Mouse (Mus musculus) T-helper 2 cell (primary cell): ENCODE measurements around the gene Batf.

ENCODE experiments used
- in situ Hi-C: fragments of 300-600 bp; cut with MboI, MseI; formaldehyde crosslinking; loops from one replicate; pipeline ENCODE4 v1.15.1; 2025; ENCODE audit warnings: high pct_unique_total_duplicates

The Batf gene

DNA sequence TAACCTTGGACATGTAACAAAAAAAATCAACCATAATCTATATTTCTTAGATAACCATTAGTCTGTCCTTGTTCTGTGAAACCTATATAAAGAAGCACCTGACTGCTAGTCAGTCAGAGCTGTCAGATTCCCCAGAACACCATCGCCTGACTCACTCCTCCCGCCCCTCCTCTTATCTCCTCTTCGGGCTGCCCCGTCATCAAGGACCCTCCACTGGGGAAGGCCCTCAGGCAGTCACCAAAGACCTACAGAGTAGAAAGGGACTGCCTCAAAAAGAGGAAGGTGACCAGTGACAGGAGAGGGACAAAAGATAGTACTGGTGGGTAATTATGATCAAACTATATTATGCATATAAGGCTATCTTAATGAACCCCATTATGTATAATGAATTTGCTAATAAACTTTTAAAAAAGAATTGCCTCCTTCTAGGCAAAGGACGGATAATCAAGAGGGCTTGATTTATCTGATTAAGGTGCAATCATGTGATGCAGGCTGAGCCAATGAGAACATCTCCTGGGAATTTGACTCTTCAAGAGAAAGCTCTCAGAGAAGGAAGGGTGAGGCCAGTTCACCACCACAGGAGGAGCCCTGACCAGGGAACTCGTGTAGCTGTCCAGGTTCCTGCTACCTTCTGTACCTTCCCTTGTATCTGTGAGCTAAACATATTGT lies 40.4 kb downstream of the Batf start:
- in situ Hi-C loops = no loop called here

DNA sequence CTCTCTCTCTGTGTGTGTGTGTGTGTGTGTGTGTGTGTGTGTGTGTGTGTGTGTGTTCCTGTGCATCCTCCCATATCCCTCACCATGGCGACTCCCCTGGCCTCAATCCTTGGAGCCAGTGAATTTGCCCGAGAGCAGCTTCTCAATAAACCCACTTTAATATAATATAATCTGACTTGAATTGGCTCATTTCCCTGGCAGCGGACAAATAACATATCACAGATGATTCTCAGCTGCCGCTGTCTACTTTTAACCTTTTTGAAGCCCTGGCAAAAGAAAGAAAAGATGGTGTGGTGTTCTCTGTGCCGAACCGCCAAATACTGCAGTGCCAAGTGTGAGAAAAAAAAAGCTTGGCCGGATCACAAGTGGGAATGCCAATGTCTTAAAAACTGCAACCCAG lies 41.7 kb downstream of the Batf start:
- in situ Hi-C loops = no loop called here

DNA sequence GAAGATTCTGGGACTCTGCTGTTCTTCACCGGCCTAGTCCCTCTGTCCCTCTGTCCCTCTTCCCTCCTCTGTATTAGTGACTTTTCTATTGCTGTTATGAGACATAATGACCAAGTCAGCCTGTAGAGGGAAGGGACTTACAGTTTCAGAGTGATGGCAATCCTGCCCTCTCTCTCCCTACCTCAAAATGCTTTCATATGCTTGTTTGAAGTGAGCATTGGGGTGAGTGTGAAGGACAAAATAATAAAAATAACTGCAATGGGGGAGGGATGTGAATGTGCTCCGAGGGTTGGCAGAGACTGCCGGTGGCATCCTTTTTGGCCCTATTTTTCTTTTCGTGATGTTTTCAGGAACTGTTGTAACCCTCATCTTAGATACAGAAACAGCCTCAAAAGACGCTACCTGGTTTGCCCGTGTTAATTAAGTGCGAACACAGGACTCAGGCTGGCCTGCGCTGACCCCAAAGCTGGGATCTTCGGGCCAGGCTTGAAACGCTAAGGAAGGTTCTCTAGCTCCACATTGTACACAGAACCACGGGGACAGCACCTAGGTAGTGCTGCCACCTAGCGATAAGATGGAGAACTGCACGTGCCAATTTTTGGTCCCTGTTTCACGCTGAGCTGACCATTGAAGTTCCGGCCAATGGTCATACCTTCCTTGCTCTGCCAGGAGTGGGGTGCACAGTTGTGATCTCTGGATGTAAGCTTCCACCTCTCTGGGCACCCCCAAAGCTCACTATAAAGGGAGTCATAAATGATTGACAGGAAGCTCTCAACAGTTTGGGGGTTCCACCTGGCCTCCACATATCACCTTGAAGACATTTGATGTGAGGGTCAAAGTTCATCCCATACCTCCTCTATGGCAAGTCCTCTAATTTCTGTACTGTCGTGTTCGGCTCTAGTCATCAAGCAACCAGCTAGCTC lies 42.8 kb downstream of the Batf start:
- in situ Hi-C loops = no loop called here

DNA sequence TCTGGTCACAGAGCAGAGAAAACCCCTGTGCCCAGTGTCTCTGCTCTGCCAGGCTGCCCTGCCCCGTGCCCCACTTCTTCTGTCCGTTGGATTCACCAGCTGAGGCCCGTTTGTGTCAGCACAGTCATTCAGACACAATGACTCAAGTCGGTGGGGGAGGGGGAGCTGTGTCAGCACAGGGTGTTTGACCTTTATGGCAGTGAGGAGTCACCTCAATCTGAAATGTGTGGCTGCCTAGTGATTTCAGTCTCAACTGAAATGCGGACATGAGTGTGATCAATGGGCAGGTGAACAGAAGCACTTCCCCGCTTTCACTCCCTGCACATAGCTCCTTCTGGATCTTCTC lies 43.4 kb downstream of the Batf start:
- in situ Hi-C loops = loop anchor here (10.0 kb wide), 1 partner anchor 1715 kb away; no protein-coding TSS in a partner anchor

GRCm38 (mm10) chr12:85736203-85736602 lies 49.7 kb downstream of the Batf start:
- in situ Hi-C loops = loop anchor here (10.0 kb wide), 1 partner anchor 1721 kb away; no protein-coding TSS in a partner anchor

DNA sequence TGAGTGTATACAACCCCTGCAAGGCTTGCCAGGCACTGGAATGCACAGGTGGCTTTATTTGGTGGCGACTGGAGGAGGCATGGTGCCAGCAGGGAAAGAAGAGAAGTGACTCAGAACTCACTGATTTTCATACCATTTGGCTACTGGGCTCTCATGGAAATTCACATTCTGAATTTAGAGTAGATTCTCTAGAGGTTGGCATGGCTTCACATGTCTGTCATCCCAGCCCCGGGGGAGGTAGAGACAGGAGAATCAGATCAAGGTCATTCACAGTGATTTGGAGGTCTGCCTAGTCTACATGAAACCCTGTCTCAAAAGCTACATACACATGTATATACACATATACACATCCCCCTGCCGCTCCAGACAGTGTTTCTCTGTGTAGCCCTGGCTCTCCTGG lies 50.5 kb downstream of the Batf start:
- in situ Hi-C loops = loop anchor here (10.0 kb wide), 1 partner anchor 1722 kb away; no protein-coding TSS in a partner anchor

- in situ Hi-C loops = no loop called here
These were observed 59.6 kb downstream of the Batf start, which contains the start of gene Flvcr2 for GRCm38 (mm10) chr12:85745827-85746695. Flvcr2 (plus strand) TSS chr12:85746539.

DNA sequence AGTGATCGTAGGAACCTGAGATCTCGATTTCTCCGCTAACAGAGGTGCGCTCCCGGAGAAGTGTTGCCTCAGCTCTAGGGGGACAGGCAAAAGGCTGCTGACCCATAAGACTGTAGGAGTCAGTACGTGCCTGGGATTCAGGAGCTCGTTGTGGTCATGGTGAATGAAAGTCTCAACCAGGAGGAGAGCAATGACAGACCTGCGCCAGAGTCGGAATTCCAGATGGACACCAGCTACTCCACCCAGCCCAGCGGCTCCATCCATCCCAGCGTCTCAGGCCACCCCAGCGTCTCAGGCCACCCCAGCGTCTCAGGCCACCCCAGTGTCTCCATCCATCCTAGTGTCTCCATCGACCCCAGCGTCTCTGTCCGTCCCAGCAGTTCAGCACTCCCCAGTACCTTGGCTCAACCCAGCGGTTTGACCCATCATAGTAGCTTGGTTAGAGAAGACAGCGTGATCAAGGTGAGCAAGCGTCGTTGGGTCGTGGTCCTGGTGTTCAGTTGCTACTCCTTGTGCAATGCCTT lies 60.3 kb downstream of the Batf start:
- in situ Hi-C loops = no loop called here

DNA sequence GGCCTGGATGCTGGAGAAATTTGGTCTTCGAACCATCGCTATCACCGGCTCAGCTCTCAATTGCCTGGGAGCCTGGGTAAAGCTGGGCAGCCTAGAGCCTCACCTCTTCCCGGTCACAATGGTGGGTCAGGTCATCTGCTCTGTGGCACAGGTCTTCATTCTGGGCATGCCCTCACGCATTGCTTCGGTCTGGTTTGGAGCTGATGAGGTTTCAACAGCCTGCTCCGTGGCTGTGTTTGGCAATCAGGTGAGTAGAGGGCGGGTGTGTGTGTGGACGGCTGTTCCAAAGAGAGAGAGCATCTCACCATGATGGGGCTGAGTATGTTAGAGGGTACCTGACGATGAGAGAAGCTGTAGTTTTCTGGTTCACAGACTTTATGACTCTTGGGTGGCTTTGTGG lies 60.9 kb downstream of the Batf start:
- in situ Hi-C loops = no loop called here

- in situ Hi-C loops = no loop called here
These were observed 63.4 kb downstream of the Batf start for GRCm38 (mm10) chr12:85749861-85750260.

DNA sequence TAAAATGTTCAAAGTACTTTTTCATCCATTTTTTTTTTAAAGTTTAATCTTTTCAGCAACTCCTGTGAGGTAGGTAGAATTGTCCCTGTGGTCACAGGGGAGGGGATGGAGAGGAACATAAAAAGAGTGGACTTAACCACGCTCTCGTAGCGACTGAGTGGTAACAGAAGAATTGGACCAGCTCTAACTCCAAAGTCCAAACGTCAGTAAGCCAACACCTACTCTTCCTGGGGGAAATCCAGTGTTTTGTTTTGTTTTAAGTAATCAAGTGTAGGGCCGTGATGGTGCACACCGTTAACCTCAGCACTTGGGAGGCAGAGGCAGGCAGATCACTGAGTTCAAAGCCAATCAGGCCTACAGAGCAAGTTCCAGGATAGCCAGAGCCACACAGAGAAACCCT lies 65.6 kb downstream of the Batf start:
- in situ Hi-C loops = no loop called here

- in situ Hi-C loops = no loop called here
These were observed 66.8 kb downstream of the Batf start for GRCm38 (mm10) chr12:85753223-85753622.

DNA sequence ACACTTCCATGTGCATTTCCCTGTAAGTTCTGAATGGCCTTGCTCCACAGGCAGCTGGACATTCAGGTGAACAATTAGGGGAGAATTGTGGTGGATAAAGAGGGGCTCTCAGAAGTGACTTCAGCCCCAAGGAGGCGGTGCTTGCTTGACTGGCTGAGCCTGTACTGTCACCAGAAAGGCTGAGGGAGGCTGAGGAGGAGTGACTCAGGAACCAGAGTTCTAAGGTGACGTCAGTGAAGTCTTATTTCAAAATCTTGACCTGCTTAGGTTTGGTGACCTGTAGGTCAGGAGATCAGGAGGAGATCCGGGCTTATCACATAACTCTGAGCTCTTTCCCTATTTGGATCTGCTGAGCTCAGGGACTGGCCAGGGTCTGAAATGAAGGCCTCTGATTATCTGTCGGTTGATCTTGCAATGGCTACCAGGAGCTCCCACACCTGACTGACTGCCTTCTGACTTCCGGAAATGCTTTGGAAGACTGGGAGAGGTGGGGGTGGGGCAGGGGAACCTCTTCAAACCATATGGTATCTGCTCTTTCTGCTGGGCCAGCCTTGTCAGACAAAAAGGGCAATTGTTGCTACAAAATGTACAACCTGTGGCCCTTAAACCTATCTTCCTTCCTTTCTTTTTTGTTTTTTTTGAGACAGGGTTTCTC lies 68.3 kb downstream of the Batf start:
- in situ Hi-C loops = no loop called here

DNA sequence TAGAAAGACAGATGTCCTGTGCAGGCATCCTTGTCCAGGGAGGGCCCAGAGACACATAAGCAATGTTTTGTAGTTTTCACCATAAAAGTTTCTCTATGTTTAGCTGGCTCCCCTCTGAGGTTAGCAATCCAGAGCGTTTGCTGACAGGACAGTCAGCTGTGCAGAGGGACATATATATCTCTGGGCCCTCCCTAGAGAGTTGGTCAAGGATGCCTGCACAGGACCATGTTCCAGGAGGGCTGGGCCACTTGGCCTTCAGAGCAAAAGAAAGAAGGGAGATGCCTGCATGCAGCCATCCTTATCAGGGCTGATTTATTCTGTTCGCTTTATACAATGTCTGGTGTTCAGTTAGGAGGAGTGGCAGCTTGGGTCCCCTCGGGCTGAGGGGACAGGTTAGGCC lies 70.0 kb downstream of the Batf start:
- in situ Hi-C loops = no loop called here

- in situ Hi-C loops = no loop called here
These were observed 70.6 kb downstream of the Batf start for GRCm38 (mm10) chr12:85757074-85757473.
